Mouse (Mus musculus) lung, adult 18-20 months (tissue): ENCODE measurements around the gene Necab3.
A peak's percentile ranks its signal among the peaks of the same experiment; 100 is the strongest.

Source experiments
- DNase-seq, 2 experiments: peaks; one replicate each; pipeline ENCODE4 v3.0.0; 2022; ENCODE audit warnings: mixed read lengths in 2 of 2

Gene Necab3

DNA sequence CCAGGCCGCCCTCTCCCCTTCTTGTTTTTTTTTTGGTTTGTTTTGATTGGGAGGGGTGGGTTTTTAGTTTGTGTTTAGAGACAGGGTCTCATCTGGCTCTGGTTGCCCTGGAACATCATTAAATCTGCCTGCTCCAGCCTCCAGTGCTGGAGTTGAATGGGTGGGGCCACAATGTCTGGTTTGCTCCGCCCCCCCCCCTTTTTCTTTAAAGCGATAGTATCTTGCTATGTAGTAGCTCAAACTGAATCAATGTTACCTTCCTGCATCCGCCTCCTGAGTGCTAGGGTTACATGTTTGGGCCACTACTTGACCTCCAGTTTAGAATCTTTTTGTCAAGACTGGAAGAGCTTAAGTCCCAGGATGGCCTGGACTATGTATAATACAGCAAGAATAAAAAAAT is 12.6 kb upstream of the Necab3 start:
- no peak for DNase-seq

DNA sequence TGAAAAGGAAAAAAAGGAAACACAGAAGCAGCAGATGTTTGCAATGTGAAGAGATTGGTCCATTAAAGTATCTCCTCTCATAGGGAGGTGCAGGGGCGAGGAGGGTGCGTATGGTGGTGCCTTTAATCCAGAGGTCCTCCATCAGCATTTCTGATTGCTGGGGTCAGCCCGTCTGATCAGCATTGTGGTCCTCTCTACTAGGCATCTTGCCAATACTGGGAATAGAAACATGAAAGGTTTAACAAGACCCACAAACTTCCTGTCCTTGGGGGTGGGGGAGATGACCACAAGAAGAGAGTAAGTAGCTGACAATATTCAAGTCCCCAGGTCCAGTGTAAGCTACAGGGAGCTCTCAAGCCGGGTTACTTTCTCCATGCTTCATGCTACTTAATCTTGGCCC is 12.0 kb upstream of the Necab3 start:
- DNase-seq: no peak

DNA sequence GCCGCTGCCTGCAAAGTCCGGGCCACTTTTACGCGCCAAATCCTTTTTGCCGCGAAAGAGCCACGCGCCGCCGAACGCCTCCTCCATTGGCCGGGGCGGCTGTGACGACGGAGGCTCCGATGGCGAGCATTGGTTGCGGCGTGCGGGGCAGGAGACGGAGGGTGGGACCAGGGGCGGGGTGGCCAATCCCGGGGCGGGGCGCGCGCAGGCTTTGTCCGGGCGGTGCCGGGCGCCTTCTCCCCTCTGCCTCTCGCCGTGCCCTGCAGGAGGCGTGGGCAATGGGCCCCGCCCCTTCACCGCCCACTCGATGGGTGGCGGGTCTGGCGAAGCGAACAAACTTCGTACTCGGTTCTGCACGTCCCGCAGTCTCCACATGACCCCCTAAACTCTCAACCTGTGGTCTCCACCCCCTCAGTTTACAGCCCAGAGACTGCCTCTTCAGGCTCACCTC is 11.2 kb upstream of the Necab3 start, which contains the start of gene E2f1:
E2f1 (minus strand) TSS at position 57 of the 451 bp plus-strand sequence.
- peak; percentile 94 to 95 for DNase-seq

DNA sequence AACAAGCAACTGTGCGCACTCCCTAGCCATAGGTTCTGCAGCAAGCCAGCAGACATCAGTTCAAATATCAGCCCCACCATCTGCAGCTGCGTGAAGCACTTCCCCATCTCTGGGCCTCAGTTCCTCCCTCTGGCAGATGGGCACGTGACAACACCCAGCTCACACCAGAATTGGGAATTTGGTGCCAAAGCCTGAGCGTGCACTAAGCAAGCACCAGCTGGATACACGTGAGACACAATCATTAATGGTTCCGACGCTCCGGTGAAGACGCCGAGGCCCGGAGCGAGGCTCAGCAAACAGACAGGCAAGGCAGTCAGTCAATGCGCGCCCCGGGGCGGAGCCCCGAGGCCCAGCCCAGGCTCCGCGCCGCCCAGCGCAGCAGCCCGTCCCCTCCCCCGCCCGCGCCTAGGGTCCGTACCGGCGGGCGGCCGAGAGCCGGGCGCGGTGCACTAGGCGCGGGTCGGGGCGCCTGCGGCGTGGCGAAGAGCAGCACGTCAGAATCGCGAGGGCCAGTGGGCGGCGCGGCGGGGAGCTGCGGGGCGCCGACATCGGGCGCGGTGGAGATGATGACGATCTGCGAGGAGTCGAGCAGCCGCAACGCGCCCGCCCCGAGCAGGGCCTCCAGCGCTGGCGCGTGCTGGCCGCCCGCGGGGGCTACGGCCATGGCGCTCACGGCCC is 10.5 kb upstream of the Necab3 start:
- peak; percentile 52 to 56 for DNase-seq

DNA sequence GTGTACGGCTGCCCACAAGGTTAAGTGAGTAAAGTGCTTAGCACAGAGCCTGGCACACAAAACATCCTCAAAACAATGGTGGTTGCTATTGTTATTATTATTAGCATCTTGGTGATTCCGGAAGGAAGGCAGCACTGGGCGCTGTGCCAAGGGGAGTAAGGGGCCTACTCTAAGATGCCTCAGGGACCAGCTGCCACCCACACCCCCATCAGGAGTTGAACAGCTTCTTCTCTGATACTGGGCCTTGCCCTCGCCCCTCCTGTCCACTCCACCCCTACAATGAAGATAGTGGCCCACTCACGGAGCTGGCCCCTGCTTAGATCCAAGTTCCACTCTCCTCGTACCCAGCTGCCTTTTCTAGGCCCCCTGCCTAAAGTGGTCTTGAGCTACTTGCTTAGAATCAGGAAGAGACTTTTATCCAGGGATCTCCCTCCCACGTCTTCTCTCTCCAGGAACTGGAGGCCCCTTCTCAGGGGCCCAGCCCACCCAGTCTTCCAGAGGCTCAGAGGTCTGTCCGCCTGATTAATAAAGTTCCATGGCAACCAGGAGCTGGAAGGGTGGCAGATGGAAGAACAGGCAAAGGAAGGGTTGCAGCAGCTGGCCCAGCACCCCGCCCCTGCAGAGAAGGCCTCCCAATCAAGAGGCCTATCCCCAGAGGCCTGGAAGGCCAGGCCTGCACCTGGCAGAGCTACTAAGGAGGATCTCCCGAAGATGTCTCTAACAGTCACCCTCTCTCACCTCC is 9.8 kb upstream of the Necab3 start:
- DNase-seq: no peak

DNA sequence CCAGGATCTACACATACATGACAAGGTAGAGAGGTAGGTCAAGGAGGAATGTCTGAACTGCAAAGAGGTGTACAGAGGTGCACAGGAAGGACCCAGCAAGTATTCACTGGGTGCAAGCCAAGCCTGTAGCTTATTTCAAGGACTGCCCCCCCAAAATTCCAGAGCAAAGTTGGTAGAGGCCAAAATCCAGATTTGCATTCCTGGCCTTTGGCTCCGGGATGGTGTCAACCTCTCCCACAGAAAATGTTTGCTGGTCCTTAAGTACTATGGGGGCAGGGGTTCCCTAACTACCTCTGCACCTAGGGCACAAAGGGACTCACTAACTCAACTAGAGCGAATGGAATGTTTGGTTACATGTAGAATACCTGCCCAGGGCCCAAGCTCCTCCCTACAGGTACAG is 9.1 kb upstream of the Necab3 start:
- peak; percentile 56 to 57 for DNase-seq

DNA sequence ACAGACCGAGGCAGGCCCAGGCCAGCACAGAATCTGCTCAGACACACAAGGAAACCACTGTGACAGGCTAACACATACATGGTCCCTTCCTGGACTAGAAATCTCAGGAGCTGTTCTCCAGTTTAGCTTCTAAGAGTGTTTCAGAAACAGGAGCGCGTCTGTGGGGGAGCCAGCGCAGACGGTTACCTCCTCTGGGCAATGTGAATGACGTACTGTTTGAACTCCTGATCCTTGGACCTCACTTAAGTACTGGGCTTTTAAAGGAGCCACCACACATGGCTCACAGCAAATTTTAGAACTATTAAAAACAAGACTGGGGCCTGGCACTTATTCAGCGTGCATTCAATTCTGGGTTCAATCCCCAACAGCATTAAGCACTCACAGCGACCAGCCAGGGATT is 8.0 kb upstream of the Necab3 start:
- no peak for DNase-seq

DNA sequence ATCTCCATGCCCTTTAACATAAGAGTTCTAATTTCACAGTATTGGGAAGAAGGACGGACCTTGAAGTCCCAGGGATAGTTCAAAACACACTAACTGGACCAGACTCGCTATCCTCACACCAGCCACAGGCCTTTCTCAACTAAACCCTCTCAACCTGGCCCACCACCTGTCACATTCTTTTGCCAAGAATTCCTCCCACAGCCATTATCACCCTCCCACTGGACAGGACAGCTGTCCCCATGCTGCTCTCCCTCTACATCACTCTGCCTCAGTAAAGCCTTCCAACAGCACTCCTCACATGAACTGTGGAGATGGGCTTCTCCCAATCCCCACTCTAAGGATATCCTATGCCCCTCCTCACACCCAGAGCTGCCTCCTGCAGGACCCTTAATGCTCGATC is 6.9 kb upstream of the Necab3 start:
- no peak for DNase-seq

DNA sequence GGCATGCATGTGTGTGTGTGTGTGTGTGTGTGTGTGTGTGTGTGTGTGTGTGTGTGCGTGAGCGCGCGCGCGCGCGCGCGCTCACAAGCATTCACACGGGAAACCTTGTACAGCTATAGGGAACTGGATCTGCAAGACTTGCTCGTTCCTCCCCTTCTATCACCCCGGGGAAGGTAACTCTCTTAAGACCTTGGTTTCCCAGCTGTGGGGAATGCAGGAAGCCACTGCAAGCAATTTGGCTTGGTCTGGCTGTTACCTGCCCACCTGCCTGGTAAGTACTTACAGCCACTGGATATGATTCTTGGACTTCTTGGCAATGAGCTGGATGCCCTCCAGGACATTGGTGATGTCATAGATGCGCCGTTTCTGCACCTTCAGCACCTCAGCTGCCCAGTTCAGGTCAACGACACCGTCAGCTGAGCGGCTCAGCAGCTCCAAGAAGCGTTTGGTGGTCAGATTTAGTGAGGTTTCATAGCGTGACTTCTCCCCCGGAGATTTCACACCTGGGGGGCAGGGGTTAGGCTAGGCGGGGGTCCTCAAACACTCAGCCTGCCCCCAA is 5.0 kb upstream of the Necab3 start:
- no peak for DNase-seq

DNA sequence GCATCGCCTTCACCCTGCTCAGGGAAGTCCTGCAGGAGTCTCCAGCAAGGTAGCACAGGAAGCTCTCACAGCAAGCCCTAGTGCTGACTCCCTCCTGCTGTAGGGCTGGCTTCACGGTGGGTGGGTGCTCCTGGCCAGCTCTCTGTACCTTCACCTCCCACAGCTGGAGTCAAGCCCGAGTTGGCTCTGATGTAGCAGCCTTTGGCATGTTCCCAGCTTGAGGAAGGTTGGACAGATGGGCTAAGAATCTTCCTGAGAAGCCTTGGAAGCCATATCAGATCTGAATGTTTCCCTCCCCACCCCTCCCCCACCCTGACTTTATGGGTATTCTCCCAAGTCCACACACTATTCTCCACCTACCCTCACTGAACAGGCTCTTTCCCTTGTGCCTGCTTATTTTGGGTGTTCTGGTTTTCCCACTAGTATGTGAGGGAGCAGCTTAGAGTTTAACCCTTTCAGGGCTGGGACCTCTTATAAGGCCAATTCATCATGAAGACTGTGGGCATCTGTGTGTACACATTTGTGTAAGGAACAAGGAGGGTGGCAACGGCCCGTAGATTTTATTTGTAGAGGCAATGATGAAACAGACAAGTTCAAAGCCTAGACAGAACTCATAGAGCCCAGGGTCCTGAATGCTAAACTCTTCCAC is 1.4 kb downstream of the Necab3 start:
- peak in 1 of 2 experiments; percentile 38 for DNase-seq

DNA sequence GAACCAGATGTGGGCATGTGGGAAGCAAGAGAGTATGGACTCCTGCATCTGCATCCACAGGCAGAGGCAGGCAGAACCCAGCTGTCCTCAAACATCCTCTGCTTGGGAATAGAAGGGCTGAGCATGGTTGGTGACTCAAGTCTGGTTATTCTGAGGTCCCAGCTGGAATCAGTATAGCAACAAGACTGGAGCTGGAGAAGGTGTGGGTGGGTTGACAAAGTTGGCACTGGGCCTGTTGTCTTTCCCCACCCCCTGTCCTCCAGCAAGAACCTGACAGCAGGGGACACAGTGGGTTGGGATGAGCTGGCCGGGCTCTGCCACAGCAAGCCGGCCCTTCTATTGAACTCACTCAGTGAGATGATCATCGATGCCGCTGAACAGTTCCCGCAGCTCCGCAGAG is 3.5 kb downstream of the Necab3 start:
- no peak for DNase-seq

DNA sequence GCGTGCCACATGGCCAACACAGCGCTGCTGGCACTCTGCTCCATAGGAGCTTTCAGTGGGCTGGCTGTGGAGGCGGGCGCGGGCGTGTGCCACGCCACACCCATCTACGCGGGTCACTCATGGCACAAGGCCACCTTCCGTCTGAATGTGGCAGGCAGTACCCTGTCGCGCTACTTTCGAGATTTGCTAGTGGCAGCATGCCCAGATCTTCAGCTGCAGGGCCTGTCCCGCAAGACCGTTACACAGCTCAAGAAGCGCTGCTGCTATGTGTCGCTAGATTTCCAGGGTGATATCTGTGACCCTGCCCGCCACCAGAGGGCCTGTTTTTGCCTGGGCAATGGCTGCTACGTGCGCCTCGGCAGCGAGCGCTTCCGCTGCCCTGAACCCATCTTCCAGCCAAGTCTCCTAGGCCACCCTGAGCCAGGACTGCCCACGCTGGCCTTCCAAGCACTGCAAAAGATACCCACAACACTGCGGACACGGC is 6.2 kb downstream of the Necab3 start:
- DNase-seq: peak; percentile 77 to 87

DNA sequence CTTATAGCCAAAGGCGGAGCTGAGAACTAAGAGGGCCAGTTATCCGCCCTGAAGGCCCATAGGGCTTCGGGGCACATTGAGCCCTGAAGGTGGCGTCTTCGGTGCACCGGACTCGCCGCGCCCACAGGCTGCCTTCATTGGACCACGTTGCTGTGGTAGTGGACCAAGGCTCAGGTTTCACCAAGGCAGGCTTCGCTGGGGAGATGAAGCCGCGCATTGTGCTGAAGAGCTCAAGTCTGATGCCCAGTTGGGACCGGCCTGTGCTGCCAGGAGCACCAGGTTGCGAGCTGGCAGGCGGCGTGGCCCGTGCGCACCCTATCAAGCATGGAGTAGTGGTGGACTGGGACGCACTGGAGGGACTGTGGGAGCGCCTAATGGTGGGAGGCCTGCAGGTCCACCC is 6.8 kb downstream of the Necab3 start:
- DNase-seq: no peak

DNA sequence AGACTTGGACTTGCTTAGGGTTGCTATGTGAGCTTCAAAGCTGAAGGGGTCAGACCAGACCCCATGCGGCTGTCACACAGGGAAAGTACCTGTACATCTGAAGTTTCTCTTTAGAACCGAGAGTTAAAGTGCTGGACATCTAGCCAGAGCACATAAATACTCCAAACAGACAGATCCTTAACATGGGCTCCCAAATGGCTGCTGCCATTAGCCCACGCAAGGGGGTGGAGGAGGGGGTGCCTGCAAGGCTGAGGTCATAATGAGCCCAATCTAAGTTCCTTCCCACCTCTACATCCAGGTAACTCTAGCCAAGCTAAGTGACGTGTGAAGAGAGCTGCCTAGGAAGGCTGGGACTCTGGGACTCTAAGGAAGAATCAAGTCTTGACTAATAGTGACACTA is 7.2 kb downstream of the Necab3 start, which contains the start of gene Actl10:
Actl10 (plus strand) TSS at position 301 of the 400 bp plus-strand sequence.
- no peak for DNase-seq

DNA sequence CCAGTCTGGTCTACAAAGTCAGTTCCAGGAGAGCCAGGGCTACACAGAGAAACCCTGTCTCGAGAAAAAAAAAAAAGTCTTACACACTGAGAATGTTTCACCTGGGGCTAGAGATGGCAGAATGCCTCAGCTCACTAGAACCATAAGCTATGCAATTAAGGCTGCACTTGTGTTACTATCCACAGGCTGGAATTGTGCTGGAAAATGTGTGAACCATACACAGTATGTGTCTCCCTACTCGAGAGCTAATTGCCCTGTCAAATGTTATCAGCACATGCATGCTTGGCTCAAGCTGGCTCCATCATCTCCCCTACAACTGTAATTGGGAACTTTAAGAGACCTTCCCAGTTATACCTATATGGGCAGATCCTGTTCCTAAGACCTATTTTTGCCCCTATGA is 7.8 kb downstream of the Necab3 start:
- no peak for DNase-seq

DNA sequence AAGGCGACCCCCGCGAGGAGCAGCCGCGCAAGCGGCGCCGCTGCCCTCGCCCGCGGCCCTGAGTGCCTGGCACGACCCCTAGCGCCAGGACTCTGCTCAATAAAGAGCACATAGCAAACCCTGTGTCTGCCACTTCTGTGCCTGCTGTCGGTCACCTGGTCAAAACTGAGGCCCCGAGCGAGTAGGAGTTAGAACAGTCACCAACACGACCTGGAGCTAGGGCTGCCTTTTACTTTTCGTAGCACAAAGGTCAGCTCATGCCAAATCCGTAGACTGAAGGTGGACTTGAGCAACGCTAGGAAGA is 8.9 kb downstream of the Necab3 start:
- no peak for DNase-seq

DNA sequence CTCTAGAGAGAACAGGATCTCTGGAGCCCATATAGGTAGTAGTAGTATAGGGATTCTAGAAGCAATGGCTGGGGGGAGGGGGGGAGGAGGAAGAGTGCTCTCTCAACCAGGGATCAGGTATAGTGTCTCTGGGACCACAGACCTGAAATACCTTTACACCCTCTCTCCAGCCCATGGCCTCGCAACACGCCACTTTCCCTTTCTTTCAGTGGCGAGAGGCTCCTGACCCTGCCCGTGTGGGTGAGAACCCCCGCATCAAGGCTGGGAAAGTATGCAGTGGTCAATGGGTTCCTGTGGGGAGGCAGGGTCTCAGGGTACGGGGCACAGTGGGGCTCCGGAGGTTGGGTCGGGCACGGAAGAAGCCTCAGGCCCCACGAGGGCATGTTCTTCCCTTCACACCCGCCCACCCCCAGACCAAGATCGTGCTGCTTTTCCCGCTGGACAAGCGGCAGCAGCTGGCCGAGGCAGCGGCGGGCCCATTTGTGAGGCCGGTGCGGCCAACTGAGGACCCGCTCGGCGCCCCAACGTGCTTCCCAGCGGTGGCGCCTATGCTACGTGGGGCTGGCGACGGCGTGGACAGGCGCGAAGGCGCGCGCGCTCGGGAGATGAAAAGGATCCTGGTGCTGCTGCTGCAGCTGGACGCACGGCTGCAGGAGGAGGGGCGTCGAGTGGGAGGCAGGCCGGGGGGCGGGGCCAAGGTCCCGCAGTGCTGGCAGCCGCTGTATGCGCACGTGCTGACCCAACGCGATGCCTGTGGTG is 9.4 kb downstream of the Necab3 start:
- peak; percentile 57 for DNase-seq

DNA sequence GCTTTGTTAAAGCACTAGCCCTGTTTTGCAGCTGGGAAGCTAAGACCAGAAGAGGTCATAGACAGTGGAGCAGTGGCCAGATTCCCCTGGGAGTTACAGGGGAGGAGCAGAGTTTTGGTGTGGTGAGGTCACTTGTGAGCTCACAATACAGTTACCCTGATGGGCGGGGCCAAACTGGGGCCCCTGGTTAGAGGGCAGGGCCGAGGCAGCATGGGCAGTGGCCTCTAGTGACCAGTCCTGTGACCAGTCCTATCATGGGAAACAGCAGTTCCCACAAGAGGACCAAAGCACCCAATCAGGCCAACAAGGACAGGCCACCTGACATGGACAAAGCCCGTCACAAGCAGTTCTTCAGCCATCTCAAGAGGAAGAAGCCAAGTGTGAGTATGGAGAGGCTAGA is 10.0 kb downstream of the Necab3 start:
- no peak for DNase-seq

DNA sequence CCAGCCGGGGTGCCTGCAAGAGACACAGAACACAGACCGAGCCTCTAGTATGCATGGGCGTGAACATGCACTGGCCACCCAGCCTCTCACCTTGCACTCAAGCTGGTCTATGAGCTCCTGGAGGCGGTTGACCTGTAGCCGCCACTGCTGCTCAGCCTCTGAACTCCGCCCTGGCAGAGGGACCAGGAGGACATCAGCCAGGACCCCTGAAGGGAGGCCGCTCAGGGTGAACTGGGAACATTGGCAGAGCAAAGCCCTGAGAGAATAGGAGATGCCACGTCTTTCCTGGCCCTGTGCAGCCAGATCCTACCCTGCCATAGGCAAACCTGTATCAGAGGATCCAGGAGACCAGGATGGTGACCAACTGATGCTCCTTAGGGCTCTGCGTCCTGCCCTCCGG is 12.0 kb downstream of the Necab3 start, which contains the start of gene 1700003F12Rik:
1700003F12Rik (plus strand) TSS at position 375 of the 400 bp plus-strand sequence.
- no peak for DNase-seq

DNA sequence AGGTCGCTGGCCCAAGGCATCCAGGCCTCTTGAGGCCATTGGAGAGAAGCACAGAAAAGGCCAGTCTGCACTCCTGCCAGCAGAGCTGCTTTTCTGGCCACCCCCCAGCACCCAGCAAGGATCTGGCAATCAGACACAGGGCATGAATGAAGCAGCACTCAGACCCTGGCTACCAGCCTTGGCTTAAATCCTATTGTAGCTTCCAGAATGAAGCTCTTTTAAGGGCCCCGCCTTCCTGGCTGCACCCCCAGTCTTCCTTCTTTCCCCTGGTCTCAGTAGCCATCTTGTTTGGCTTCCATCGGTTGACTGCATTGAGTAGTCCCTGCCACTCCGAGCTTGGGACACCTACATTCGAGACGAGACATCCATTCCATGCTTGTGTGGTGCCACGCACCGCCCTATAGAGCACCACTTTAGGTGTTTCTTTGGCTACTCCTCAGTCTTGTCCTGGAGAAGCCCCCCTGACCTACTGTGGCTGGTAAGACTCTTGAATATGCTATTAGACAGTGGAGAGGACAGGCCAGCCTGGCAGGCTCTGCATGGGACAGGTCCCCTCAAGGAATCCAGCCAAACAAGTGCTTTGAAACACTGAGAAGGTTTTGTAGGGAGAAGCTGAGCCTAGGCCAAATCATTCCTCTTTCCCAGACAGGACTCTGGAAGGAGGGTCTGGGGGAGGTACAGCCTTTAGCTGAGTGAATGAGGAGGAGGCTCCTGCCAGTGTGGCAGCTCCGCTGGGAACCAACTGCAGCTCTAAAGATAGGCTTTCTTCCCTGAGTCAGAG is 14.9 kb downstream of the Necab3 start:
- DNase-seq: no peak

DNA sequence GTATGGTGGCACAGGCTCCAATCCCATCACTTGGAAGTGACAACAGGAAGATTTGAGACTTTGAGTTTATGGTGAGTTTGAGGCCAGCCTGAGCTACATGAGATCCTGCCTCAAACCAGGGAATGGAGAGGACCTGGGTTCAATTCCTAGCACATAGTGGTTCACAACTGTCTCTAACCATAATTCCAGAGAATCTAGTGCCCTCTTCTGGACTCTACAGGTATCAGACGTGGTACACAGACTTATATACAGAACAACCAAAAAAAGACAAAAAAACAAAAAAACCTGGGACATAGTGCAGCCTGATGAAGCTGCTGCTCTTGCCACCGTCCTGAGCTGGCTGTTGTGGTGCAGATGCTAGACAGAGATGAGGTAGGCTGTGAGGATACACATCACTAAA is 17.1 kb downstream of the Necab3 start:
- DNase-seq: no peak

DNA sequence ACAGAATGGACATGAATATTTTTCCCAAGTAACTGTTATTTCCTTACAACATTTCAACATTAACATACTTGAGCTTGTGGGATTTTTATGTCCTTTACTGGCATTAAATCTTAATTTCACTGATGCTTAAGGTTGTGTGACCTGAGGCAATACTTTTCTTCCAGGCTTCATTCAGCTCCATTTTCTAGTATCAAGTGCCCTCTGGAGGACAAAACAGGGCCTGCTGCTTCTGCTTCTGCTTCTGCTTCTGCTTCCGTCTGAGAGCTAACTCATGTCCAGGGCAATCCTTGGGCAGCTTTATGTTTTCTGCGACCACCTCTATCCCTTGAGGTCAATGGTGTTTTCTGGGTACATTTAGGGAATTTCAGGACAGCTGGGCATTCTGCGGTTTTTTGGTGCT is 19.0 kb downstream of the Necab3 start:
- DNase-seq: no peak
